Mouse (Mus musculus): Measurements from ENCODE around the gene Itgb6.
A peak's percentile ranks its signal among the peaks of the same experiment; 100 is the strongest.

Itgb6 gene

GRCm38 (mm10) chr2:60613857-60614228, 108.6 kb downstream of the Itgb6 start:
- DNase-seq, result no peak

GRCm38 (mm10) chr2:60612906-60613856, 109.3 kb downstream of the Itgb6 start:
- no peak for DNase-seq

GRCm38 (mm10) chr2:60611622-60612021, 110.8 kb downstream of the Itgb6 start:
- DNase-seq, result no peak

- no peak for DNase-seq
Observed at GRCm38 (mm10) chr2:60609436-60610199, 112.8 kb downstream of the Itgb6 start.

- no peak for DNase-seq
Observed at GRCm38 (mm10) chr2:60607980-60608379, 114.5 kb downstream of the Itgb6 start.

- DNase-seq, result no peak
Observed at GRCm38 (mm10) chr2:60601326-60601725, 121.1 kb downstream of the Itgb6 start.

- no peak for DNase-seq
Observed at GRCm38 (mm10) chr2:60600863-60601262, 121.6 kb downstream of the Itgb6 start.

GRCm38 (mm10) chr2:60583416-60583815, 139.0 kb downstream of the Itgb6 start:
- no peak for DNase-seq

GRCm38 (mm10) chr2:60554561-60554960, 167.9 kb downstream of the Itgb6 start:
- no peak for DNase-seq

- peak; percentile 4 to 5 for DNase-seq
Observed at GRCm38 (mm10) chr2:60552902-60553682, 169.4 kb downstream of the Itgb6 start, which contains the start of gene Pla2r1. Gene Pla2r1, minus strand, starts transcription at chr2:60553308.

- DNase-seq, result no peak
Observed at GRCm38 (mm10) chr2:60552177-60552901, 170.1 kb downstream of the Itgb6 start.

- no peak for DNase-seq
Observed at GRCm38 (mm10) chr2:60551673-60552072, 170.8 kb downstream of the Itgb6 start.

- no peak for DNase-seq
Observed at GRCm38 (mm10) chr2:60550521-60550920, 171.9 kb downstream of the Itgb6 start.

GRCm38 (mm10) chr2:60549851-60550250, 172.6 kb downstream of the Itgb6 start:
- DNase-seq, result no peak

Data from thymus, adult 18-20 months (tissue).